Mouse (Mus musculus) urinary bladder, postnatal 14 days (tissue): ENCODE data around the gene Cdc42ep1.

ENCODE experiments used
- DNase-seq: peaks from one replicate; pipeline ENCODE4 v3.0.0; 2021; ENCODE audit warnings: low spot score

Gene Cdc42ep1

GRCm38 (mm10) chr15:78878792-78879516 is 36.5 kb downstream of the Cdc42ep1 start:
- peak; percentile 39 for DNase-seq

- no peak for DNase-seq
These were observed 38.0 kb downstream of the Cdc42ep1 start for GRCm38 (mm10) chr15:78880432-78880831.

- DNase-seq, result no peak
These were observed 39.4 kb downstream of the Cdc42ep1 start for GRCm38 (mm10) chr15:78881828-78882227.

GRCm38 (mm10) chr15:78889401-78889853 is 47.0 kb downstream of the Cdc42ep1 start:
- DNase-seq, result no peak

GRCm38 (mm10) chr15:78892440-78892839 is 50.0 kb downstream of the Cdc42ep1 start:
- no peak for DNase-seq

GRCm38 (mm10) chr15:78894726-78895125 is 52.3 kb downstream of the Cdc42ep1 start:
- DNase-seq, result no peak

GRCm38 (mm10) chr15:78895741-78896140 is 53.3 kb downstream of the Cdc42ep1 start:
- no peak for DNase-seq

- DNase-seq, result no peak
These were observed 53.7 kb downstream of the Cdc42ep1 start for GRCm38 (mm10) chr15:78896149-78896548.

- no peak for DNase-seq
These were observed 55.1 kb downstream of the Cdc42ep1 start for GRCm38 (mm10) chr15:78897488-78897887.

GRCm38 (mm10) chr15:78898507-78899001 is 56.1 kb downstream of the Cdc42ep1 start:
- no peak for DNase-seq

GRCm38 (mm10) chr15:78899409-78899739 is 57.0 kb downstream of the Cdc42ep1 start, which contains the start of gene Gm49510:
Gene Gm49510 (plus strand): TSS chr15:78899667.
- DNase-seq, result no peak

GRCm38 (mm10) chr15:78899740-78900584 is 57.5 kb downstream of the Cdc42ep1 start, which contains the start of gene Sh3bp1:
Gene Sh3bp1 (plus strand): TSS chr15:78899768.
- DNase-seq, result peak; percentile 77
